Mouse (Mus musculus) v-Abl transformed pro-B cells (cell line): ENCODE data around the gene Ntn1.

ENCODE experiments used
- in situ Hi-C, 2 experiments: fragments of 400-800 bp; cut with MboI; formaldehyde crosslinking; loops; one replicate each; pipeline ENCODE4 v1.15.1; 2025; ENCODE audit not compliant: unreplicated experiment in 2 of 2

Ntn1 gene

DNA sequence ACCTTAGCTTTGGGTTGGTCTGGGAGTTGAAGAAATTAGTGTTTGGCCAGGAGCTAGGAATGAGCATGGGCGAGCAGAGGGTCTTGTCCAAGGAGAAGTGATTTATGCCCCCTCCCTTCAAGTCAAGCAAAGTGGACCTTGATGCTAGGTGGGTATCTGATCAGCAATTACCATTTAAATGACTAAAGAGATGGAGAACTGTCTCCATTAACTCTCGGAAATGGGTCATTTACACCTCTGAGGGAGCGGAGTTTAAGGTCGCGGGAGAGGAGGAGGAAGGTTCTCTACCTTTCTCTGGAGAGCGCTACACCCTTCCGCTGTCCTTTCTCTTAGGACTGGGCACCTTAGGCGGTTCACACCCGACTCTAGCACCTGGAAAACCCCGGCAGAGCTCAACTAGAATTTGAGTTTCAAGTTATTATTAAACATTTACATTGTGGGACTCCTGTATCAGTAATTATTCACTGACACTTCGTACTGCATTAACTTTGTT lies at the start of gene Ntn1:
Gene Ntn1 (minus strand): TSS at position 97 of the 493 bp plus-strand sequence.
- in situ Hi-C loops: loop anchor here (5.0 to 10.0 kb wide), 2 partner anchors 178 to 186 kb away; no protein-coding TSS in a partner anchor

GRCm38 (mm10) chr11:68448356-68448755 lies 47.7 kb upstream of the Ntn1 start:
- in situ Hi-C loops: no loop called here

- in situ Hi-C loops: no loop called here
Measured at GRCm38 (mm10) chr11:68447242-68447641, 46.6 kb upstream of the Ntn1 start.

DNA sequence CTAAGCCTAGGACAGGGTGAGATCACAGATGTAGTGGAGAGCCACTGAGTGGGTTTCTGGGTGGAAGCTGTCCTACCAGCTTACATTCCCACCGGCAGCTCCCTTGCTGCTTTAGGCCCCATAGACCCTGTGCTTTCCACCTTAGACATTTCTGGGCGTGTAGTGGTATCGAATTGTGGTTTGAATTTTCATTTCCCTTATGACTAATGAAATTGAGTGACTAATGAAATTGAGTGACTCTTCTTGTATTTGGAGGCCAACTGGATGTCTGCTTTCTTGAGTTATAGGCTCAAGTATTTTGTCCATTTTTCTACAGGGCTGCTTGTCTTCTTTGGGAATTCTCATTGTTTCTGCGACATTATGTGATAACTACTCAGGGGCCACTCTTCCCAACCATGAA lies 45.9 kb upstream of the Ntn1 start:
- in situ Hi-C loops: no loop called here

- in situ Hi-C loops: no loop called here
Measured at GRCm38 (mm10) chr11:68445901-68446300, 45.3 kb upstream of the Ntn1 start.

GRCm38 (mm10) chr11:68442983-68443638 lies 42.5 kb upstream of the Ntn1 start:
- in situ Hi-C loops: no loop called here

DNA sequence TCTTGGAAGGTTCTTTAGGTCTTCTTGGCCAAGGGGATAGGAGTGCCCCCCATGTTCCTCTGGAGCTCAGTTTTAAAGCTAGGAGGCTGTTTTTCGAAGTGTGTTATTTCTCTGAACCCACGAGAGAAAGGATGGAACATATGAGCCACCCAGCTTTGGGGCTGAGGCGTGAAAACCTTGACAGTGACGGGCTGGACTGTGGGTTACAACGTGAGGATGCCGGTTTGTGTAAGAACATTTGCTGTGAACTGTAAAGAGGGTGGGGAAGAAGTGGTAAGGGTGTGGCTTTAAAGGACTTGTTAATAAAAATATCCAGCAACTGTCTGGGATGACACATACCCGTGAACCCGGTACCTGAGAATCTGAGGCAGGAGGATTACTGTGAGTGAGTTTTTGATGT lies 41.7 kb upstream of the Ntn1 start:
- in situ Hi-C loops: no loop called here

DNA sequence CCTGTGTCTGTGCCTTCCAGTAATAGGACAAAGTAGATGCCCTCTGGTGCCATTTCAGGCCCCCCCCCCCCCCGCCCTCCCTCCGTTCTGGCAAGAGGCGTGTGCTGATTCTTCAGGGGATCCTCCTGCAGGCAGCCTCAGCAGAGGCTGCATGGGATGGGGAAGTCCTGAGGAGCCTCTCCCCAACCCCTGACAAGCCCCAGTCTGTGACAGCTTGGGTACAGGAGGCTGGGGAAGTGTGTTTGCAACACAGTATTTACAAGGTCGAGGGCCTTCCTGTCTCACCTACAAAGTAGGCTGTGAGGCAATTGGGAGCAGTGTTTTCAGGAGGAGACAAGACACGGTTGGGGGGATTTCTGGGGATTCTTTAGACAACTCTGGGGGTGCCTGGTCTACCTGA lies 40.3 kb upstream of the Ntn1 start:
- in situ Hi-C loops: no loop called here

GRCm38 (mm10) chr11:68440100-68440499 lies 39.5 kb upstream of the Ntn1 start:
- in situ Hi-C loops: no loop called here

DNA sequence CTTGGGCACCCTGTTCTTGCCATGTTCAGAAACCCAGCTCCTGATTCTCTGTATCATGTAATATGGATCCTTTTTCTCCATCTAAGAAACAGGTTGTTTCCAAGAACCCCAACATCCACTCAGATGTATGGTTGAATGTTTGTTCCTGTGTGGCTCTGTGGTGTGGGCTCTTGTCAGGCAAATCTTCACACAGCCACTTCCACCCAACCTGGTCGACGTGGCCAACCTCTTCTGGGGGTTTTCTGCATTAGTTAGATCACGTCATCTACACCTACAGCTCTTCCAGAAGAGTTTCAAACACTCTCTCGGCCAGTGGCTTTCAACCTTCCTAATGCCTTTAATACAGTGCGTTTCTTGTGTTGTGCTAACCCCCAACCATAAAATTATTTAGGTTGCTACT lies 35.8 kb upstream of the Ntn1 start:
- in situ Hi-C loops: loop anchor here in 1 of 2 experiments (5.0 kb wide), 1 partner anchor 41 kb away; no protein-coding TSS in a partner anchor

DNA sequence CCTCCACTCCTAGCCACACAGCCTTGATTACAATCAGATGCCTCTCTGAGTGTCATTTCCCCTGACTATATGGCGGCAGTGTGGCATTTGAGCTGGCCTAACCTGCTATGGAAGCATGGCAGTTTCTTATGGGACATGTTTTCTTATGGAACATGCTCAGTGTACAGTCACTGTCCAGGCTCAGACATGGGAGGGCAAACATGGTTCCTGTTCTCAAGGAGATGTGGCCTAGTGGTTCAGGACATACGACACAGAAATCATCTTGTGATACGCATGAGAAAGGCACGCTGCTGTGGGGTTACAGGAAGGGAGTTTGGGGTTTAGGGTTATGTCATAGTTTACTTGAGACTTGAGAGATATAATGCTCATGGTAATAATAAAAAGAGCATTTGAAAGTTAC lies 35.0 kb upstream of the Ntn1 start:
- in situ Hi-C loops: loop anchor here in 1 of 2 experiments (5.0 kb wide), 1 partner anchor 42 kb away; no protein-coding TSS in a partner anchor

- in situ Hi-C loops: loop anchor here in 1 of 2 experiments (5.0 kb wide), 2 partner anchors 43 to 118 kb away; no protein-coding TSS in a partner anchor
Measured at GRCm38 (mm10) chr11:68434697-68435096, 34.1 kb upstream of the Ntn1 start.

DNA sequence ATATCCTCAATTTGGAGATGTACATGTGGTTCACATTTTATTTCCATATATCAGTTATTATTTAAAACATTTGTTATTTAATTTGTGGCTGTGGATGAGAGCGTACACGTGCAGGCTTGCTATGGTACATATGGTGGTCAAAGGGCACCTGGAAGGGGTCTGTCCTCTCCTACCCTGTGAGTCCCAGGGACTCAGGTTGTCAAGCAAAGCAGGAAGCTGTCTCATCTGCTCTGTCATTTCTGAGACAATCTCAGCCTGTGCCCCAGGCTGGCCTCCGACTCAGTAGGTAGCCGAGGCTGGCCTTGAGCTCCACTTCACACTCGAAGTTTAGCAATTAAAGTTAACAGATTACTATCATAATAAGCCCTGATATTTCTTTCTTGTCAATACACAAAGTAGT lies 32.9 kb upstream of the Ntn1 start:
- in situ Hi-C loops: loop anchor here in 1 of 2 experiments (5.0 kb wide), 1 partner anchor 119 kb away; no protein-coding TSS in a partner anchor

GRCm38 (mm10) chr11:68432361-68433021 lies 31.9 kb upstream of the Ntn1 start:
- in situ Hi-C loops: loop anchor here in 1 of 2 experiments (5.0 kb wide), 1 partner anchor 120 kb away; no protein-coding TSS in a partner anchor

- in situ Hi-C loops: loop anchor here in 1 of 2 experiments (5.0 kb wide), 1 partner anchor 120 kb away; no protein-coding TSS in a partner anchor
Measured at GRCm38 (mm10) chr11:68431699-68432360, 31.2 kb upstream of the Ntn1 start, which contains the start of gene Pik3r5. Gene Pik3r5 (plus strand): TSS chr11:68432121.

GRCm38 (mm10) chr11:68430662-68431061 lies 30.0 kb upstream of the Ntn1 start:
- in situ Hi-C loops: loop anchor here in 1 of 2 experiments (5.0 kb wide), 1 partner anchor 122 kb away; no protein-coding TSS in a partner anchor

DNA sequence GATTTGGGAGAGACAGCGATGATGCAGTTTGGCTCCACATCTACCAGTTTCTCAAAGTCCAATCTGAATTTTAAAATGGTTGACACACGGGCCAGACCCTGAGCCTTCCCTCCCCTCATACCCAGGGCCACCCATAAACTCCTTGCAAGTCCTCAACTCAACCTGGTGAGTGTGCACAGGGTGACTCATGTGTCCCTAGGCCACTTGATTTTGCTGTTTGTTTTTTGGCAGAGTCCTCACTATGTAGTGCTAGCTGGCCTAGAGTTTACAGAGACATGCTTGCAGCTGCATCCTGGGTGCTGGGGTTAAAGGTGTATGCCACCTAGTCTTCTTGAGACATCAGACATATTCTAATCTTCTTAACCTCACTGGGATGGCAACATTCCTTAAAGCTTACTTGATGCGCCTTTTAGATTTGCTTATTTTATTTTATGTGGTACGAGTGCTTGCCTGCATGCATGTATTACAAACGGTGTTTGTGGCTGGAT lies 26.5 kb upstream of the Ntn1 start:
- in situ Hi-C loops: no loop called here

- in situ Hi-C loops: no loop called here
Measured at GRCm38 (mm10) chr11:68425492-68426315, 25.1 kb upstream of the Ntn1 start.

- in situ Hi-C loops: loop anchor here in 1 of 2 experiments (5.0 kb wide), 1 partner anchor 134 kb away; no protein-coding TSS in a partner anchor
Measured at GRCm38 (mm10) chr11:68417831-68418230, 17.2 kb upstream of the Ntn1 start.

DNA sequence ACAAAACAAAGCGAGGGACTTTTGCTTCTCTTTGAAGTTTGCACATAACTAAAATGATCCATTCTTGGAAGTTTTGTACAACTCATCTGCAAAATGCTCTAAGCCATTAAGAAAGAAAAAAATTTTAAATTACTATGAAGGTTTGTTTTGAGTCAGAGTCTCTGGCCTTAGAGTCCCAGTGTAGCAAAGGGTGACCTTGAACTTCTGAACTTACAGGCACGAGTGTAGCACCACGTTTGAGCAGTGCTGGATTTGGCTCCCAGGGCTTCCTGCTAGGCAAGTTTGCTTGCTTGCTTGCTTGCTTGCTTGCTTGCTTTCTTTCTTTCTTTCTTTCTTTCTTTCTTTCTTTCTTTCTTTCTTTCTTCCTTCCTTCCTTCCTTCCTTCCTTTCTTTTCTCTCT lies 16.4 kb upstream of the Ntn1 start:
- in situ Hi-C loops: loop anchor here in 1 of 2 experiments (5.0 kb wide), 1 partner anchor 135 kb away; no protein-coding TSS in a partner anchor
